Mouse (Mus musculus) liver, embryonic 12.5 days (tissue): Measurements from ENCODE around the gene Ociad1. TPM values are rescaled to one million over a fixed set of nuclear protein-coding genes. Genes with fewer than 3 reads are reported as not detected.

ENCODE experiments used
- ATAC-seq: fragments of 200-750 bp; cut with Nextera tagmentation; 2 replicates; pipeline ENCODE4 v1.8.0; 2017; ENCODE audit warnings: moderate number of reproducible peaks, mild to moderate bottlenecking, moderate library complexity
- H3K27ac ChIP-seq: fragments of 300-500 bp; sonication (generic); 2 replicates; pipeline ENCODE4 v1.5.1; 2016; ENCODE audit warnings: mild to moderate bottlenecking
- H3K27me3 ChIP-seq: fragments of 300-500 bp; sonication (generic); replicated peaks from 2 replicates; pipeline ENCODE4 v1.6.1; 2016; ENCODE audit warnings: mild to moderate bottlenecking, moderate library complexity
- H3K36me3 ChIP-seq: fragments of 300-500 bp; sonication (generic); 2 replicates; pipeline ENCODE4 v1.6.1; 2016; ENCODE audit warnings: mild to moderate bottlenecking, moderate library complexity
- H3K4me1 ChIP-seq: fragments of 300-500 bp; sonication (generic); 2 replicates; pipeline ENCODE4 v1.6.1; 2016
- H3K4me2 ChIP-seq: fragments of 300-500 bp; sonication (generic); 2 replicates; pipeline ENCODE4 v1.6.1; 2016; ENCODE audit warnings: mild to moderate bottlenecking, moderate library complexity
- H3K4me3 ChIP-seq: fragments of 300-500 bp; sonication (generic); 2 replicates; pipeline ENCODE4 v1.5.1; 2016; ENCODE audit warnings: mild to moderate bottlenecking, moderate library complexity
- H3K9ac ChIP-seq: fragments of 300-500 bp; sonication (generic); 2 replicates; pipeline ENCODE4 v1.6.1; 2016; ENCODE audit warnings: mild to moderate bottlenecking, moderate library complexity
- H3K9me3 ChIP-seq: fragments of 300-500 bp; sonication (generic); replicated peaks from 2 replicates; pipeline ENCODE4 v1.6.1; 2016; ENCODE audit warnings: mild to moderate bottlenecking, moderate library complexity
- WGBS: fragments of 180-500 bp; shearing (Covaris S2); methylation state at CpG from one replicate; pipeline ENCODE4 v1.1.7; 2016; ENCODE audit not compliant: insufficient replicate concordance; 5-methylcytosine and 5-hydroxymethylcytosine counted together
- polyA plus RNA-seq: library from polyadenylated mRNA; unstranded; fragments of >200 nt; fragmentation: Nextera tagmentation; extraction: Ambion mirVana; gene quantifications from 2 replicates; pipeline ENCODE4 v1.2.1, GENCODE M21; 2016

Ociad1 gene
- polyA plus RNA-seq, 1 experiment from 2014 or later, result 159 TPM

- no peak overlapping the region for H3K4me3 ChIP-seq
- no peak overlapping the region for H3K27ac ChIP-seq
- peaks cover 6% of the 10 kb centered on the region for H3K36me3 ChIP-seq
- H3K9me3 ChIP-seq, result no peaks in the 10 kb centered on the region
- no peak for ATAC-seq
- H3K4me1 ChIP-seq, result peaks cover 24% of the 10 kb centered on the region
- 43% methylated on average over 2 of the region's 2 CpGs for WGBS
- H3K4me2 ChIP-seq, result no peak overlapping the region
- no peak overlapping the region for H3K9ac ChIP-seq
- H3K27me3 ChIP-seq, result no peaks in the 10 kb centered on the region
Measured at GRCm38 (mm10) chr5:73289900-73290299, 2.7 kb upstream of the Ociad1 start.

DNA sequence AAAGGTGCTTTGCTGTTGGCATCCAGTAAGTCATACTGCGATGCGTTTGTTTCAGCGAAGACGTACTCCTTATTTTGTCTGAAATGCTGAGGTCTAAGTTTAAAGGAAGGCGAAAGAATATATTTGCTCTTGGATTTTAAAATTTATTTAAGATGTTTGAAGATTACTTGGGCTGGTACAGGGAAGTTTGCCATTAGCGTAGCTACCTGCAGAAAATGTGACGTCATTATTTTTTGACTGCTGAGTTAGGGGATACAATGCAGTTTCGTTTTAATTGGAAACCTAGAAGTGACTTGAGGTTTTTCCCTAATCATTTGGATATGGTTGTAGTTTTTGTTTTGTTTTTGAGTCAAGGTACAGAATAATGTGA lies 859 bp downstream of the Ociad1 start:
- H3K9ac ChIP-seq, result peak overlapping the region; percentile 92
- peak overlapping the region; percentile 90 for H3K4me3 ChIP-seq
- peak overlapping the region; percentile 71 for H3K4me2 ChIP-seq
- H3K36me3 ChIP-seq, result peaks cover 34% of the 10 kb centered on the region
- no peak for ATAC-seq
- H3K9me3 ChIP-seq, result no peaks in the 10 kb centered on the region
- peak overlapping the region; percentile 94 for H3K27ac ChIP-seq
- no peaks in the 10 kb centered on the region for H3K27me3 ChIP-seq
- peaks cover 31% of the 10 kb centered on the region for H3K4me1 ChIP-seq
- WGBS, result 5% methylated on average over 8 of the region's 8 CpGs

GRCm38 (mm10) chr5:73295016-73295415 lies 2.4 kb downstream of the Ociad1 start:
- no peaks in the 10 kb centered on the region for H3K27me3 ChIP-seq
- peaks cover 37% of the 10 kb centered on the region for H3K4me1 ChIP-seq
- H3K27ac ChIP-seq, result no peak overlapping the region
- peak overlapping the region; percentile 71 for H3K4me2 ChIP-seq
- WGBS, result 90% methylated on average over 7 of the region's 7 CpGs
- H3K4me3 ChIP-seq, result peak overlapping the region; percentile 4
- H3K9ac ChIP-seq, result peak overlapping the region; percentile 12; the same call in 1 of the 2 replicates
- H3K9me3 ChIP-seq, result no peaks in the 10 kb centered on the region
- peaks cover 45% of the 10 kb centered on the region for H3K36me3 ChIP-seq
- ATAC-seq, result no peak

DNA sequence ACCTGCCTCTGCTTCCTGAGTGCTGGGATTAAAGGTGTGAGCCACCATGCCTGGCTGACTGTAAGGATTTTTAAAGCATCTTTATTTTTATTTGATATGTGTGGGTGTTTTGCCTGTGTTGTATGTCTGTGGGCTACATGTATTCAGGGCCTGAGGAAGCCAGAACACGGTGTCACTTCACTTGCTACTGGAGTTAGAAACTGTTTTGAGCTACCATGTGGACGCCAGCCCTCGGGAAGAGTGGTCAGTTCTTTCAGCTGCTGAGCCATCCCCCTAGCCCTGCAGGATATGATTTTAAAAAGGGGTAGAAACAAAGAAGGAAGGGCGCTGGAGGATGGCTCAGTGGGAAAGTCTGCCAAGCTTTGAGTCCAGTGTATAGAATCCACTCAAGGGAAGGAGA lies 3.3 kb downstream of the Ociad1 start:
- 90% methylated on average over 4 of the region's 4 CpGs for WGBS

GRCm38 (mm10) chr5:73301601-73302307 lies 9.2 kb downstream of the Ociad1 start:
- peaks cover 84% of the 10 kb centered on the region for H3K36me3 ChIP-seq
- WGBS, result 59% methylated on average over 7 of the region's 7 CpGs
- H3K27me3 ChIP-seq, result no peaks in the 10 kb centered on the region
- no peaks in the 10 kb centered on the region for H3K9me3 ChIP-seq
- peak; percentile 85 for ATAC-seq
- H3K27ac ChIP-seq, result peak overlapping the region; percentile 75
- H3K4me3 ChIP-seq, result no peak overlapping the region
- peak overlapping the region; percentile 29 for H3K9ac ChIP-seq
- peaks cover 34% of the 10 kb centered on the region for H3K4me1 ChIP-seq
- H3K4me2 ChIP-seq, result peak overlapping the region; percentile 37; the same call in 1 of the 2 replicates

More for the DNA sequence above, 3.3 kb downstream of the Ociad1 start:
- peaks cover 54% of the 10 kb centered on the region for H3K36me3 ChIP-seq
- H3K4me1 ChIP-seq, result peaks cover 43% of the 10 kb centered on the region
- H3K9me3 ChIP-seq, result no peaks in the 10 kb centered on the region
- H3K4me2 ChIP-seq, result no peak overlapping the region
- no peak overlapping the region for H3K27ac ChIP-seq
- H3K4me3 ChIP-seq, result no peak overlapping the region
- no peak overlapping the region for H3K9ac ChIP-seq
- no peak for ATAC-seq
- no peaks in the 10 kb centered on the region for H3K27me3 ChIP-seq

DNA sequence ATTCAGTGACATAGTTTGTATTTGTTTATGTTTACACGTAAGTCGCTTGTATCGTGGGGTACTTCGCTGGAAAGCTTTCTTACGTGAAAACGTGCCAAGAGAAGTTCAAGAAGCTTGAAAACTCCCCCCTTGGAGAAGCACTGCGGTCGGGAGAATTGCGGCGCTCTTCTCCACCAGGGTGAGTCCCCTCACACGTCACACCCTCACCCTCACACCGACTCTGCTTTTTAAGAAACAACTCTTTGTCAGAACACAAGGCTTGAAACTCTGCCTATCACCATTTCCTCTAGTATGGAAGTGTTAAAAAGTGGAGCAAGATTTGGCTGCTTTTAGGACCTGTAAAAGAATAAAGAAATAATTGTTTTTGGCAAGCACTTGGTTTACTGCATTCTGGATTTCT lies 11.9 kb downstream of the Ociad1 start:
- H3K9ac ChIP-seq, result no peak overlapping the region
- no peaks in the 10 kb centered on the region for H3K27me3 ChIP-seq
- no peak overlapping the region for H3K27ac ChIP-seq
- no peak overlapping the region for H3K4me3 ChIP-seq
- ATAC-seq, result no peak
- 88% methylated on average over 12 of the region's 12 CpGs for whole genome bisulfite sequencing
- H3K4me1 ChIP-seq, result peaks cover 34% of the 10 kb centered on the region
- H3K9me3 ChIP-seq, result no peaks in the 10 kb centered on the region
- H3K36me3 ChIP-seq, result peaks cover 90% of the 10 kb centered on the region
- H3K4me2 ChIP-seq, result no peak overlapping the region

DNA sequence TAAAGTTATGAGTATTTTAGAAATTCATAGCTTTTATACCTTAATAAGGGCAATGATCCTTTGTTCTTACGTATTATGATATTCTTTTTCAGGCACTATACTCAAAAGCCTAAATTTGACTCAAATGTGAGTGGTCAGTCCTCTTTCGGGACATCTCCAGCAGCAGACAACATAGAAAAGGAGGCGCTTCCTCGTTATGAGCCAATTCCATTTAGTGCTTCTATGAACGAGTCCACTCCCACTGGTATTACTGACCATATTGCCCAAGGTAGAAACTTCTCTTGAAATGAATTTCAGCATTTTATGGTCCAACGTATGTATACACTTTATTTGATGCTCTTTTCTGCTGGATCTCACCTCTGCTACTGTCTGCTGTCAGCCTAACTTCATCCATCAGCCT lies 13.9 kb downstream of the Ociad1 start:
- H3K9ac ChIP-seq, result no peak overlapping the region
- no peak overlapping the region for H3K4me3 ChIP-seq
- 89% methylated on average over 6 of the region's 6 CpGs for WGBS
- no peak overlapping the region for H3K4me2 ChIP-seq
- peak overlapping the region; percentile 52; the same call in 1 of the 2 replicates for H3K27ac ChIP-seq
- no peak for ATAC-seq
- H3K27me3 ChIP-seq, result no peaks in the 10 kb centered on the region
- H3K36me3 ChIP-seq, result peaks cover 89% of the 10 kb centered on the region
- peaks cover 38% of the 10 kb centered on the region for H3K4me1 ChIP-seq
- no peaks in the 10 kb centered on the region for H3K9me3 ChIP-seq

DNA sequence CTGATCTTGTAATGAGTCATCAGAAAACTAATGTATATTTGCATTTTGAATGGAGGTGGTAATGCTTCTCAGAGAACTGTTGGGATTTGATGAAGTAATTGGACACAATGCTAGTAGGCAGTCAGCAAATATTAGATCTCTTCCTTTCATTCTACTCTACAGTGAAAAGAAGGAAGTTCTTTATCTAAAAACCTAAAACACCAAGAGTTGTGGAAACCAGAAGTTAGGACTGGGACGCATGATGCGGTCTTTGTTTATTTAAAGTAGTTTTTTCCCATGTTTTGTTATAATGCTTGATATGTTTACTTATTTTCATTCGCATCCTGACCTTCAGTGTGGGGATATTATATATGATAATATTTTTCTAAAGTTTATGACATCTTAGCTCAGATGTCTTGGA lies 14.7 kb downstream of the Ociad1 start:
- Histone ChIP-seq H3K9me3 (no peaks in the 10 kb centered on the region), H3K27ac (peak overlapping the region; percentile 52; the same call in 1 of the 2 replicates), H3K4me2 (no peak overlapping the region), H3K4me3 (no peak overlapping the region), H3K4me1 (peaks cover 35% of the 10 kb centered on the region), H3K36me3 (peaks cover 87% of the 10 kb centered on the region), H3K27me3 (no peaks in the 10 kb centered on the region), H3K9ac (no peak overlapping the region)
- ATAC-seq, result no peak
- 76% methylated on average over 3 of the region's 3 CpGs for WGBS

- H3K27ac ChIP-seq, result peak overlapping the region; percentile 96
- no peak overlapping the region for H3K4me2 ChIP-seq
- no peak overlapping the region for H3K4me3 ChIP-seq
- WGBS, result 84% methylated on average over 4 of the region's 4 CpGs
- no peaks in the 10 kb centered on the region for H3K27me3 ChIP-seq
- no peak overlapping the region for H3K9ac ChIP-seq
- H3K9me3 ChIP-seq, result no peaks in the 10 kb centered on the region
- peaks cover 50% of the 10 kb centered on the region for H3K4me1 ChIP-seq
- peaks cover 89% of the 10 kb centered on the region for H3K36me3 ChIP-seq
- no peak for ATAC-seq
Measured at GRCm38 (mm10) chr5:73309496-73309895, 16.9 kb downstream of the Ociad1 start.

DNA sequence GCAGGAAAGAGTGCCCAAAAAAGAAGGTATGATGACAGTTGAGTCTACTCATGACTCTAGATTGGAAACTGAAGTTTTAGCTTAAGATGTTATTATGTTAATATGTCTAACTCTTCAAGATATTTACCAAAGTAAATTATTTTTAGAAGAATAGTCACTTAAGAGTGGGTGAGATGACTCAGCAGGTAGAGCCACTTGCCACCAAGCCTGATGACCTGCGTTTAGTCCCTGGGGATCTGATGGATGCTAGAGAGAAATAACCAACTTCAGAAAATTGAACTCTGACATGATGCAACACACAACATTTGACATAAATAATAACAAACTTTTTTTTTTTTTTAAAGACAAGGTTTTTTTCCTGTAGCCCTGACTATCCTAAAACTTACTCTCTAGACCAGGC lies 17.8 kb downstream of the Ociad1 start:
- no peak overlapping the region for H3K4me2 ChIP-seq
- no peak overlapping the region for H3K4me3 ChIP-seq
- H3K27ac ChIP-seq, result peak overlapping the region; percentile 96
- peaks cover 89% of the 10 kb centered on the region for H3K36me3 ChIP-seq
- no peaks in the 10 kb centered on the region for H3K9me3 ChIP-seq
- no peak for ATAC-seq
- H3K4me1 ChIP-seq, result peaks cover 59% of the 10 kb centered on the region
- H3K9ac ChIP-seq, result peak overlapping the region; percentile 41; the same call in 1 of the 2 replicates
- H3K27me3 ChIP-seq, result no peaks in the 10 kb centered on the region
- 69% methylated on average over 1 of the region's 1 CpGs for WGBS

DNA sequence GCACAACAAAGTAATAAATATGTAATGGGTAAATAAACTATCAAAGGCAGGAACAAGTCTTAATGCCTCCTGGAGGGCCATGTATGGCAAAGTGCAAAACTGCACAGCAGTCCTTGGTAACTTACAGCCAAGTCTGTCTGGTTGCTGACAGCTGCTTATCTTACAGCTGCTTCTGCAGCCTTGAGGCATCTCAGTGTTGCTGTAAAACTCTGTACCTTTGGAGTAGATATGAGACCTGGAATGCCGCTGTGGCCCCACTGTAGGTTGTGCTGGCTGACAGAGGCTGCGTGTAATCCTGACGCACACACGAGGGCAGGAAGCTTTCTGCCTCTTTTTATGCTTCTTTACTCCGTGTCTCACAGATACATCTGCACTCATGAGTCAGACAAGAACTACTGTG lies 18.9 kb downstream of the Ociad1 start:
- 28% methylated on average over 5 of the region's 5 CpGs for WGBS

GRCm38 (mm10) chr5:73313591-73313990 lies 21.0 kb downstream of the Ociad1 start:
- Histone ChIP-seq H3K27me3 (no peaks in the 10 kb centered on the region), H3K4me1 (peaks cover 63% of the 10 kb centered on the region), H3K27ac (peak overlapping the region; percentile 82), H3K36me3 (peaks cover 85% of the 10 kb centered on the region), H3K4me2 (peak overlapping the region; percentile 51), H3K9me3 (no peaks in the 10 kb centered on the region), H3K9ac (no peak overlapping the region), H3K4me3 (no peak overlapping the region; the same call in 1 of the 2 replicates)
- peak; percentile 72 for ATAC-seq
- 57% methylated on average over 10 of the region's 10 CpGs for WGBS

More for the DNA sequence above, 18.9 kb downstream of the Ociad1 start:
- Histone ChIP-seq H3K27me3 (no peaks in the 10 kb centered on the region), H3K9me3 (no peaks in the 10 kb centered on the region), H3K9ac (no peak overlapping the region), H3K36me3 (peaks cover 90% of the 10 kb centered on the region), H3K4me3 (no peak overlapping the region), H3K4me2 (peak overlapping the region; percentile 39), H3K27ac (peak overlapping the region; percentile 96), H3K4me1 (peaks cover 66% of the 10 kb centered on the region)
- peak; percentile 98 for ATAC-seq
